Mouse (Mus musculus) granulocyte monocyte progenitor cell, adult 5-6 weeks (primary cell): ENCODE measurements around the gene Ier5l. TPM values are rescaled to one million over a fixed set of nuclear protein-coding genes. Genes with fewer than 3 reads are reported as not detected.

Experiments
- ATAC-seq: replicated peaks from 2 replicates; pipeline ENCODE4 v1.8.0; 2016; ENCODE audit warnings: mild to moderate bottlenecking, moderate TSS enrichment, inconsistent platforms; ENCODE audit not compliant: poor library complexity, severe bottlenecking
- total RNA-seq, 2 experiments: library from RNA; stranded (forward) in 1 of 2; stranded (reverse) in 1 of 2; fragments of 200-712, 200-1000 nt in 1 of 2; fragments of >200 nt in 1 of 2; fragmentation: Nextera tagmentation in 1 of 2; gene quantifications; 2 replicates each; pipeline ENCODE4 v1.2.3; 2014 to 2017

The Ier5l gene
- total RNA-seq, 2 experiments from 2014 or later: 3.2 TPM; not detected in 1

DNA sequence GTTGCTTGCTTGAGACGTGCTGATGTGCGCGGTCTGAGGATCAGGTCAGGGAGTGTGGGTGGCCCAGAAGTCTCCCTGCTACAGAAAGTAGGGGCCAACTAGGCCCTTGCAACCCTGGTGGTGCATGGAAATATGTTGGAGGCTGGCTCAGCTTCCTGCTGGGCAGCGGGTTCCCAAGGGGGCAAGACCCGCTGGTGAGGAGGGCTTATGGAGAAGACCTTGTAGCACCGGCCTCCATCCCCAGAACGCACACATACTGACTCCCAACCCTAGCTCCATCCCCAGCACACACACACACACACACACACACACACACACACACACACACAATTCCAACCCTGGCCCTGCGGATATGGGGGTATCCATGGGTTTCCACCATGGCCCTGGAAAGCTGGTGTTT, 3.0 kb downstream of the Ier5l start:
- ATAC-seq: no peak

DNA sequence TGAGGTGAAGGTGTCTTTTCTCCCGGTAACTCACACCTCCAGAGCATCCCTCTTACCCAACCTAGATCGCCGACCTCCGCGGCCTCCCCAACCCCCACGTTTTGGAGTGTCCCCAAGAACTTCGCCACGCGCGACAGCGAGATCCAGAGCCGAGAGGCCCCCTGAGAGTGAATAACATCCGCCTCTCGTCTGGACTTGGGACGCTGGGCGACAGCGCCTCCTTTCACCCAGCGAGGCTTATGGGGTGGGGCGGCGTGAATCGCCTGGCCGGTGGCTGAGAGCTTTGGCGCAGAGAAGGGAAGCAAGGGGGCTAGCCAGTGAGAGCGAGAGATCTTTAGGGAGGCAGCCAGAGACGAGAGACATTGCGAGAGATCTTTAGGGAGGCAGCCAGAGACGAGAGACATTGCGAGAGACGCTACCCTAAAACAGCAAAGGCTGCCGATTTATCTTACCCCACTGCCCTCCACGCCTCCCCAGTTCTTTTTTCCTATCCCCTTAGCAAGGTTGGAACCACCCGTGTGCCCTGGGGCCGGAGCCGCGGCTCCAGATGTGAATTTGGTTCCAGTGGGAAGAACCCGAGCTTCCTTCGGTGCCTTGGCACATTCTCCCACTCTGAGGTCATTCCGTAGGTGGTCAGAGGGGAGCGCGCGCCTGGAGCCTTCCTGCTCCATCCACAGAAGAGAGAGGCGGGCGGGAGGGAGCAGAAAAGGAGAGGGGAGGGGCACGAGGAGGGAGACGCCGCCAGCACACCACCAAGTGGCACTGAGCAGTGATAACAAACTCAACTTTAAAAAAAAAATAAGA, 3.7 kb downstream of the Ier5l start:
- no peak for ATAC-seq

DNA sequence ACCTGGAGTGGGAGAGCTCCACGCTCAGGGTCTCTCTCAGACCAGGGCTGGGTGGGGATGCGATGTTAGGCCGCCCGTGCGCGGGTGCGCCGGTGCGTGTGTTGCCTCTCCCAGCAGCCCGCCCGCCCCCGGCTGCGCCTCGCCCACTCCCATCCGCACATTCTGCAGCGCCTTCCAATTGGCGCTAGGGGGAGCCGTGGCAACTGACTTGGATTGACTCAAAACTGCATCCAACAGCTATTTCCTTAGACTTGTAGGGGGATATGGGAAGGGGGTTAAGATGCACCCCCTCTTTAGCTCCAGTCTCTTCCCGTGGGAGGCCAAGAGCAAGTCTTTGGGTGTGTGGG, 4.2 kb downstream of the Ier5l start:
- peak; percentile 20; the same call in 1 of the 2 replicates for ATAC-seq

DNA sequence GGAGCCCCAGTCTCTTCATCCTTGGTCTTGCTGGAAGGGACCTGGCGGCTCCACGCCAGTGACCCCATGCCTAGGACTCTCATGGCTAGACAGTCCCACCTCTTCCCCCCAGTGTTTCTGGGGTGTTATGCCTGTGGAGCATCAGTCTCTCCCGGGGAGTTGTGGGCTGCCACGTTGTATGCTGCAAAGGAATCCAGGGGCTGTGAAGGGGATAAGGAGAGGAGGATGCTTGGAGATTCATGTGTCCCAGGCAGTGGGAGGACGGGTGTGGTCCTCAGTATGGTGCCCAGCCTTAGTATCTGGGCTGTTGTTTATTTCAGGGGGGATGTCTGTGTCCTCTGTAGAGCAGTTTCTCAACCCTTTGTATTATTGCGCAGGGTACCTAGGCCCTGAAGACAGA, 5.0 kb downstream of the Ier5l start:
- no peak for ATAC-seq

GRCm38 (mm10) chr2:30466787-30467186, 7.2 kb downstream of the Ier5l start:
- no peak for ATAC-seq

DNA sequence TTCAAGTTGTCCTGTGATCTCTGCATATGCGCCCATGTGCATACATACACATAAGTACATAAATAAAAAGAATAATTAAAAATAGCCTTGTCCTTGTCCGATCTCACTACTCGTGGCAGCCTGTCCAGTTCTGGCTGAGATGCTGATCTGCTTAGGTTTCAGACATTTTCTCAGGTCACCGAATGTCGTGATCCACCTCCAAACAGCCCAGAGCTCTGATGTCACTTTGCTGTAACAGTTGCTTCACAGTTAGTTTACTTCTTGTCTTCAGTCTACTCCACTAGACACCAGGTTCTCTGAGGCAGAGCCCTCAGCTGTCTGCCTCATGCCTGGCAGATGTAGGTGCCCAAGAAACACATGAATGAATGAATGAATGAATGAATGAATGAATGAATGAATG, 9.6 kb downstream of the Ier5l start:
- peak; percentile 38 for ATAC-seq

DNA sequence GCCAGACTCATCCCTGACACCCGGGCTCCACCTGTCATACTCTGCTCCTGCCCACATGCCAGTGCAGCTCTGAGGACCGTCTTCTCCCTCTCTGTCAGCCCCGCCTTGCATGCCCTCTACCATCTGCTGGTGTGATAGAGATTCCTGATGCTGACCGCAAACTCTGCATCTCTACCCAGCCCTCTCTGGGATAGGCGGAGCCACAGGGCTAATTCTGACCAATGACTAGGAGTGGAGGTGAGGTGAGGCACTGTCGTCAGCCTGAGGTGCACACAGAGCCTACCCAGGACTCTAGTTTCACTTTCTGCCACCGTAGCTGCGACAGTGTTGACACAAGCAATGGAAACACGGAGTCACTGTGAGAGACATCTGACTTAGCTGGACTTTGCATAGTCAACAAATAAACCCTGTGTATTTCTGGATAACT, 10.1 kb downstream of the Ier5l start:
- ATAC-seq: peak; percentile 96

- ATAC-seq: no peak
Measured at GRCm38 (mm10) chr2:30463341-30463761, 10.7 kb downstream of the Ier5l start.

DNA sequence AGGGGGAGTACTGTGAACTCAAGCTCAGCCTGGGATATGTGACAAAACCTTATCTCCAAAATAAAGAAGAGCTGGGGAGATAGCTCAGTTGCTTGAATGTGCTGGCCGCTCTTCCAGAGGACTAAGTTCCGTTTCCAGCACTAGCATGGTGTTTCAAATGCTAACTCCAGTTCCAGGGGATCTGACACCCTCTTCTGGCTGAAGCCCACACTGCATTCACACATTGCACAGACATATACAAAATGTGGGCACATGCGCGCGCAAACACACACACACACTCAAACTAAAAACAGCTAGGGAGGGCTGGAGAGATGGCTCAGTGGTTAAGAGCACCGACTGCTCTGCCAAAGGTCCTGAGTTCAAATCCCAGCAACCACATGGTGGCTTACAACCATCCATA, 14.8 kb downstream of the Ier5l start:
- no peak for ATAC-seq

DNA sequence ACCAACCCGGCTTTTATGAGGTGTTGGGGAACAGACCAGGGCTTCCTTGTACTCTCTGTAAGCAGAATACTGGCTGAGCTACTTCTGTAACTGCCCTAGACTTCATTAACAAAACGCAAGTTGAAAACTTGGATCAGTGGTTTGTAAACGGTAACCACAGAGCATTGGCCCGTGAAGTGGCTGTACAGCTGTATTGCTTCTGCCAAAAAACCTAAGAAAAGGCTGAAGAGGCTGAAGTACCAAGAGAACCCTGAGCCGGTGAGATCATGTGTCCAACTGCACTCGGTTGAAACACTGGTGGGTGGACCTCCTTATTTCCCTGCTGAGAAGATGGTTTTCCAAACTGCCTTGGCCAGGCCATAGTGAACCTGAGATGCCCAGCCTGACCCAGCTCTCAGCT, 15.7 kb downstream of the Ier5l start:
- no peak for ATAC-seq

DNA sequence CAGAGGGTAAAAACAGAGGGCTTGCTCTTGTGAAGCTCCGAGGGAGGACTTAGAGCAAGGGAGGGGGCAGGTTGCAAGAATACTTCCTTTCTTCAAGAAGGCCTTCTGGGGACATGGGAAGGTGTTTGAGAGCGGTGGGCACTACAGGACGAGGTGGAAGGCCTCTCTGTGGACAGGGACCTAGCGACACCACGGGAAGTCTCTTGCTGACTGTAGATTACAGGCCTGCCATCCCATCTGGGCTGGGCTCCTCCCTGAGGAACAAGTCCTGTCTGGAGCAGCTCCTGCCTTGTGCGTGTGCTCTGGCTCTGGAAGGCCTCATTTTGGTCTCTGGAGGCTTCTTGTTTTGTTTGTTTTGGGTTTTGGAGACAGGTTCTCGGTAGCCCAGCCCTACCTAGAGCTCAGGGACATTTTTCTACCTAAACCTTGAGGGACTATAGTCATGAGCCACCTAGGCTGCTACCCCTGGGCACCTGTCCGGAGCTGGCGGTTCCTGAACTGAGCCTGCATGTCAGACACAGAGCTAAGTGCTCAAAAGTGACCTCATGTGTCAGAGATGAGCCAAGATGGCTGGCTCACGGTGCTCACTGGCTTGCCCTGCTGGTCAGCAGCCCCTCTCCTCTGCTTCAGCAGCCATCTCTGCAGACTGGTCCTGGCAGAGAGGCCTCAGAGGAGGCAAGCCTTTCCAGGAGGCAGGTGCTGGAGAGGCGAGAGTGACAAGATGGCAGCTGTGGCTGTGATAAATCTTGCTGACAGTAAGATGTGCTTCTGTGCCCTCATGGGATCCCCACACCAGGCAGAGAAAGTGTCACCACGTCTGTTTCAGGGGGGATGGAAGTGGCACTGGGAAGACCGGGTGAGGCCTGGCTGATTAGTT, 17.7 kb downstream of the Ier5l start:
- no peak for ATAC-seq

DNA sequence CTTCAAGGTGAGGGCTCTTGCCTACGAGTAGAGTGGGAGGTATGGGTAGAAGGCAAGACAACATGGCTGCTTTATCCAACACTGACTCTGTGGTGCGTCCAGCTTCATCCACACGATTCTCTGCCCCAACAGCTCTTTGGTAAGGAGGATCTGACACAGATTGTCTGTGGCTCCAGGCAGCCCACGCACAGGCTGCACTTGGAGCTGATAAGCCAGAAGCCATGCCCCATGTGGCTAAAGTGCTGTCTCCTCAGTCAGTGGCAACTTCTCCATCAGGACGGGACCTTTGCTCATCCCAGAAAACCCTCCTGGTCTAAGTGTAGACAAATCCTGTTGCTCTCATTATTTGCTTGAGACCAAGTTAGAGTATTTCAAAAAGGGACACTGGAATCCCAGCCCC, 19.4 kb downstream of the Ier5l start:
- ATAC-seq: no peak

- no peak for ATAC-seq
Measured at GRCm38 (mm10) chr2:30453570-30453969, 20.4 kb downstream of the Ier5l start.

GRCm38 (mm10) chr2:30451525-30451924, 22.5 kb downstream of the Ier5l start:
- ATAC-seq: no peak

DNA sequence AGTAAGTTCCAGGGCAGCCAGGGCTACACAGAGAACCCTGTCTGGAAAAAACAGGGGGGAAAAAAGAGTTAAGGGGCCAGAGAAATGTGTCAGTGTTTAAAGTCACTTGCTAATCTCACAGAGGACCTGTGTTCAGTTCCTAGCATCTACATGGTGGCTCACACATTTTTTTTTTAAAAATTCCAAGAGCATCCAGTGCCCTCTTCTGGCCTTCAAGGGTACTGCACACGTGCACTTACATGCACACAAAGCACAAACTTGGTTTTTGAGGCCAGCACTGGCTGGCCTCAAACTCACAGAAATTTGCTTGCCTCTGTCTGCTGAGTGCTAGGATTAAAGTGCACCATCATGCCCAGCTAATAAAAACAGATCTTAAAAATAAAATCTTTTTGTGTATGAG, 23.5 kb downstream of the Ier5l start:
- ATAC-seq: no peak

GRCm38 (mm10) chr2:30448371-30448770, 25.6 kb downstream of the Ier5l start:
- ATAC-seq: no peak

- no peak for ATAC-seq
Measured at GRCm38 (mm10) chr2:30446891-30447826, 26.9 kb downstream of the Ier5l start.

DNA sequence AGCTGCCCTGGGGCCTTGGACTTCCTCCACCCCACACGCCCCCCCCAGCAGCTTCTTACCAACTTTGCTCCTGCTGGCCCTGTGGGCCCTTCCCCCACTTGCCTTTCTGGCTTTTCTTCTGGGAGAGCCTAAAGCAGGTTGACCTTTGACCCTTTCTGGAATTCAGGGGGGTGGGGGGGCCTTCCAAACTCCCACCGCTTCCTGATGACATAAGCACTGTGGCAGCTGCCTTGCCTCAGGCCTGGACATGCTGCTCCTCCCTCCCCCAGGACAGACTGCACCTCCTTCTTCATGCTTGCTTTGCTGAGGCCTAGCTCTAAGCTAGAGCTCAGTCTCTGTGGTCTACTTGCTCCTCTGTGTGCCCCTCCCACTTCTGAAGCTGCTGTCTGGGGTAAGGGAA, 28.7 kb downstream of the Ier5l start:
- ATAC-seq: no peak

GRCm38 (mm10) chr2:30444450-30444849, 29.6 kb downstream of the Ier5l start:
- ATAC-seq: no peak

DNA sequence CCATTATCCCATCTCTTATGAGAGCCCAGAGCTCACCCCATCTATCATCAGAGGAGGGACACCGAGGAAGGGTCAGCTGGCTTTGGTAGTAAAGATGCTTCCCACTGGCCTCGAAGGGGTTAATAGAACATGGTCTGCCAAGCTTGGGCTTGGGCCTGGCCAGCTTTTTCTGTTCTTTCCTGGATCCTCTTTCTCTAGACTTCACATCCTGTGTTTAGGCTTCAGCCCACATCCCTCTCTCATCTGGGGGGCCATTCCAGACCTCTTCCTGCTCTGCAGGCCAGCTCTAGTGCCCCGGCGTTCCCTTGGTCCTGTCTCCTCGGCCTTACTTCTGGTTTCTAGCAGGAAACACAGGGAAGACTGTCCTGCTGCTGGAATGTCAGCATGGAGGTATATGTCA, 30.0 kb downstream of the Ier5l start:
- ATAC-seq: no peak
